Mouse (Mus musculus) adrenal gland, postnatal 10 days (tissue): ENCODE data around the gene Dgkh. TPM values are rescaled to one million over a fixed set of nuclear protein-coding genes. Genes with fewer than 3 reads are reported as not detected.
"Not testable (repeated sequence)": the region's sequence is repeated elsewhere in the genome, so short reads cannot be mapped to it uniquely, and the experiment has no call there.

Source experiments
- DNase-seq: peaks from one replicate; pipeline ENCODE4 v3.0.0; 2021; ENCODE audit warnings: mixed read lengths
- total RNA-seq, 2 experiments: library from RNA; stranded (reverse); gene quantifications; 2 replicates each; pipeline ENCODE4 v1.2.3; 2021

The Dgkh gene
- total RNA-seq, 2 experiments from 2014 or later: 9.8 to 11.9 TPM

DNA sequence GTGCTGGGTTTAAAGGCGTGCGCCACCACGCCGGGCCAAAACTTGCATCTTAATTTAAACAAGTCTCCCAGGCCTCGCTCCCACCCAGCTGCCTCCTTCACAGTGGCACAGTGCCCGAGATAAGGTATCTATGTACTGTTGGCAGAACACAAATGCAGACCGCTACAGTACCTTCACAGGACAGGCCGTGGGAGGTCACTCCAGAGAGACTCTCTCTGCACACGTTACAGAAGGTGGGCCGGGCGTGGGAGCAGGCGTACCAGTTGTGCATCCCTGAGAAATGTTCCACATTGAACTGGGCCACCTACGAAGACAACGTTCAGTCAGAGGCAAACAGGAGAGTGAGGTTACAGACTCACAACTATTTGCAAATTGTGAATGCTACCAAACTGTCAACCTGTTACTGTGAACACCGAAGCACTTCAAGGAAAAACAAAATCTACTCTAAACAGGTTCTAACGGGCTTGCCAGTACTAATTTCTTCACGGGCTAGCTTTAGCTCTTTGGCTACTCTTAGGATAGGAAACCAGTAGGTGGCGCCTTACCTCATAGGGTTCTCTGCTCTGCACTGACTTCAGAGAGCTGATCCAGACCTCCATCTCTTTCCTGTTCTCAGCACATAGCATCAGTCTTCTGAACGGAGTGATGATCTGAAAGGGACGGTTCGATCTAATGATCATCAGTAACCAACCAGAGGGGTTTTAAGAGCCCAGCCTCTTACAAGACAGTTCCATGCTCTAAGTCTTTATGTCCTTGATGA, 104.9 kb downstream of the Dgkh start:
- DNase-seq: peak; percentile 48

DNA sequence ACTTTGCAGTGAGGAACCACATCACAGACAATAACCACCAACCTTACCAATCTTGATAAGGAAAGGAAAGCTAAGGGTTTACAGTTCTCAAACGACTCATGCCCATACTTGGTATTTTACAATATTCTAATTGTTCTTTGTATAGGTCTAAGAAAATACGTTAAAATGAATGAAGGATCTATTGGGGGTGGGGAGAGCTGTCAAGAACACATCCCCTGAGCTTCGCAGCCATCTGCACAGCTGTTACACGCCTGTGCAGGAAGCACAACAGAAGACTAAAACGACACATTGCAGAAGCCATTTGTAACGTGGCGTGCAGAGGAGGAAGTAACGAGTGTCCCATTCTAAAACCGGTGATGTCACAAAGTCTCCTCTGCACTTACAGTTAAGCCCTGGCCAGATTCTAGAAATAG, 113.7 kb downstream of the Dgkh start:
- no peak for DNase-seq

DNA sequence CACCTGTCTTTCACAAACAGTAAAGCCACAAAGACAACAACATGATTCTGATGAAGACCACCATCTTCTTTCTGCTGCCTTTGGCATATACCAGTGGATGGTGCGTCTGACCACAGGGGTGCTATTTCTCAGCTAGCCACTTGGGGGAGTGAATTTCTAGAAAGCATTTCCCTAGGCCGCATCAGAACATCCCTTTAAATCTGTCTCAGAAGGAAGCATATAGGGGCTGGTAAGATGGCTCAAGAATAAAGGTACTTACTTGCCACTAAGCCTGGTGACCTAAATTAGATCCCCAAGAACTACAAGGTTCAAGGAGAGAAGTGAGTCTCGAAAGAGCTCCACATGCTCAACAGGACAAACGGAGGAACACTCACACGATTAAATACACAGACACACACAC, 119.0 kb downstream of the Dgkh start:
- DNase-seq: peak; percentile 7

DNA sequence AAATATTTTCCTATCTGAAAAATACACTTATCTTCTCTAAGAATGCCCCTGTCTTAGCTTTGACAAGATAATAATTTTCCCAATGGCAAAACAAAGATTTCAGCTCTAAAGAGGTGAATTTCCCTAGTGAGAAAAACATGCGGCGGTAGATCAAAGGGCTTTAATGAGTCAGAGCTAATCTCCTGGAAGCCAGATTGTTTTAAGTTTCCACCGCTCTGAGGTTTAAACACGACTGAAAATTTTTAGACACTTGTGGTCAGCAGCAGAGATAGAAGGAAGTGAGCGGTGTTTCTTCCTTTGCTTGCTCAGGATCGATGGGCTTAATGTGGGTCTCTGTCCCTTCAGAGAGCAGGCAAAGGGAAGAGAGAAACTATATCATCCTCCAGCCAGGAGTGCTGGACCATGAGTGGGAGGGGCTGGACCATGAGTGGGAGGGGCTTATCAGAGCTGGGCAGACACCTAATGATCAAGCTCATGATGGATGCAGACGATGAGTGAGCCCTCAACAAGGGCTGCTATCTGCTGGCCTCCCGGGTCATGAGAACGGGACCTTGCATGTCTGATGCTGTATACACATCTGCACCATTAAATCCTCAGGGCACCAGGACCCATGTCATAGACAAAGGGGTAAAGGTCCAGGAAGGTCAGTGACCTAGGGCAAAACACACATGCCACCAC, 120.3 kb downstream of the Dgkh start:
- DNase-seq: no peak

DNA sequence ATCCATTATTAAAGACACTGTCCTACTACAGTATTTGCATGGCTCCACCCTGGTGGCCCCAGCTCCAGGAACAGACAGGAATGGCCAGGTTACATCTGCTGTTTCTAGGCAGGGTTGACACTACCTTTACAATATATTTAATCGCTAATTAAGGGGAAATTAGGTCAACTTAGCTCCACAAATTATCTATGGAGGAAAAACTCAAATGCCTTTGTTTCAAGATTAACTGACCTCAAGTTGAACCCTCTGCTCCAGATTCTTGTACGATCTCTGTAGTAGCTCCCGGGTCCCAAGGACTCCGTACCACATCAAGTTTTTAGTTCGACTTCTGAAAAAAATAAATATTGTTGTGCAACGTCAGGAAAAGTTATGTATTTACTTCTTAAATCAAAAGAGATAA, 137.7 kb downstream of the Dgkh start:
- no peak for DNase-seq

- DNase-seq: no peak
These were observed 139.6 kb downstream of the Dgkh start for GRCm38 (mm10) chr14:78592965-78593364.

GRCm38 (mm10) chr14:78590335-78590734, 142.2 kb downstream of the Dgkh start:
- peak; percentile 30 for DNase-seq

DNA sequence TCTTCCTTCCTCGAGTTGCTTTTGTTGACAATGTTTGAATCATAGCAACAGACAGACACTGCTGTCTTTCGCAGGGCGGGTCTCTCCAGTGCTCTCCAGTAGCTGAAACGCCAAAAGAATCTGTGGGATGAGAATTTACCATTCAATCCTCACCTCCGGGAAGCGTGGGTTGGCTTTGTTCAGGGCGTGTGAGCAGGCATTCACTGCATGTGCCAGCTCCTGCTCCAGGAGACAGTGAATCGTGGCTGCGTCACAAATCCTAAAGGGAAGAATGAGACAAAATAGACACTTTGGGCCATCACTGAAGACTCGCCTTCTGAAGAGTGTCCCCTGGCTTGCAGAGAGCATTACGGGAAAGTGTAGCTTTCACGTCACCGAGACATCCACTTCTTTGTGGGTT, 148.4 kb downstream of the Dgkh start:
- DNase-seq: no peak

- DNase-seq: no peak
These were observed 149.4 kb downstream of the Dgkh start for GRCm38 (mm10) chr14:78583168-78583567.

DNA sequence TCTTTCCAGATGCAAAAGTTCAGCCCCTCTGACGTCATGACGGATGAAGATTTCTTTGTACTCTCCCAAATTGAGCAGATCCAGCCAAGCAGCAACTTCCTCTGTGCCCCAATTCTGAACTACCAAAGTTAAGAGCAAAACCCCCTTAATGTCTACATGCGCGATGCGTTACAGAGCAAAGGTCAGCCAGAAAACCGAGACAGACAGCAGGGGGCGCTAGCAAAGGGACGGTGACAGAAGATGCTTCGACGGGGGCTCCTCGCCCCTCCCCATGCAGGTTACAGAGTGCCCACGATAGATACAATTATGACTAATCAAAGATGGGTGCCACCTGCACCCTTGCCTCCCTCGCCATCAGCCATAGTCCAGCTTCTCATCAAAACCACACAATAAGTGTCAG, 156.7 kb downstream of the Dgkh start:
- DNase-seq: no peak

GRCm38 (mm10) chr14:78568410-78568809, 164.2 kb downstream of the Dgkh start:
- DNase-seq: no peak

DNA sequence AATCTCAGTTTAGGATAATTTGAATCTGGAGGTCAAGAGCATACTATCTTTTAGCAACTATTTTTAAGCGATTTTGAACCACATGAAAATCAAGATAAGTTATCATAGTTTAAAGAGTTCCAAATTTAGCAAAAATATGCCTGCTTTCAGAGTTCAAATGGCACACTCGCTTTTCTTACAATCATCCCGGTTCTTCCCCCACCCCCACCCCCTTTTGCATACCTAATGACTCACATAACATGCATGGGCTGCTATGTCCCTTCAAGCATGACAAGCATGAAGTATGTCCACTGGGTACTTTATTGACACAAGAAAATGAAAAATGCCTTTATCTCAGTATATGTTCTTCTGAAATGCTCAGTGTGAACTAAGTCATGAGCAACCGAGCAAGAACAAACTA, 166.1 kb downstream of the Dgkh start:
- DNase-seq: no peak

DNA sequence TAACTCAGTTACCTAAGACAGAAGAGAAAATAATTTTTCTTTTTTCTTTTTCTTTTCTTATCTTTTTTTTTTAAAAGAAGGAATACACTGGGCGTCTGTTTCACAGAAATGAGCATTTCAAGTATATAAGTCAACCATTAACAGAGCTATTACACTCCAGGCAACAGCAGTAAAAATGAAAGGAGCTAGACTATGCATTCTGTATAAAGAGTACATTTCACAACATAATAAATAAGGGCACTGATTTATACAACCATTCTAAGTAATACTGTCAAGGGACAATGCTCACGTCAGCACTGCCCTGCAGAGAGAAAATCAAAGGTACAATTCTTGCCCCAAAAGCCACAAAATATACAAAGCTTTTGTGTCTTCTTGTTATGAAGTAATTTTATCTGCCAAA, 168.3 kb downstream of the Dgkh start:
- no peak for DNase-seq

DNA sequence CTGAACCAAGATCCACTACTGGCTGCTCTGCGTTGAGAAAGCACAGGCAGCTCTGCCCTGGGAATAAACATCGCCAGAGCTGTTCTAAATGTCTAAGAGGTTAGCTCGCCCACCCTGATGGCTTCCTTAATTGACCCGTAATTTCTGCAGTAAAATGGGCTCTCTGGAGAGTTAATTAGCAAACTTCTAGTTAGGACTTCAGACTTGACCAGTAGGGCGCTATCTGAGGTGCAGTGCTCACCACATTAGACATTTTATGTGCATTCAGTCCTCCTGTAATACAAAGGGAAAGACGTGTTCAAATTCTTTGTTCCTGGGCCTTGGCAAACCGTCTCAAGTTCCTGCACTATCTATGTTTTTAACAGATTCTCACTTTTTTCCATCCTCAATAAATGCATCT, 169.4 kb downstream of the Dgkh start:
- no peak for DNase-seq

GRCm38 (mm10) chr14:78562121-78562520, 170.5 kb downstream of the Dgkh start:
- no peak for DNase-seq

DNA sequence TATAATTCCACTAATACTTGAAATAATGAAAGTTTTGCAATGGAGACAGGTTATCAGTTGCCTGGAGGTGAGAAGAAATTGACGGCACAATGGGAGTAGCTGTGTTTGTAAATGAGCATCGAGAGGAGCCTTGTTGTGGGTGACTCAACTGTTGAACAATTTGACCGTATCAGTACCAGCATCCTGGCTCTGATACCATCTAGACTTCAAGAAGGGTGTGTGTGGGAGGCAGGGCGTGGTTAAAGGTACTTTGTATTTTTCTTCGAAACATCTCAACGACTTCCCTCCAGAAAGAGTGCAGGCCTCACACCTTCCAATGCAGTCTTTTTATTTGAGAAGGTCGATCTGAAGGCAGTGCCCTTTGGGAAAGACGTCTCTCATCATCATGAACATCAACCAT, 173.5 kb downstream of the Dgkh start:
- DNase-seq: no peak

DNA sequence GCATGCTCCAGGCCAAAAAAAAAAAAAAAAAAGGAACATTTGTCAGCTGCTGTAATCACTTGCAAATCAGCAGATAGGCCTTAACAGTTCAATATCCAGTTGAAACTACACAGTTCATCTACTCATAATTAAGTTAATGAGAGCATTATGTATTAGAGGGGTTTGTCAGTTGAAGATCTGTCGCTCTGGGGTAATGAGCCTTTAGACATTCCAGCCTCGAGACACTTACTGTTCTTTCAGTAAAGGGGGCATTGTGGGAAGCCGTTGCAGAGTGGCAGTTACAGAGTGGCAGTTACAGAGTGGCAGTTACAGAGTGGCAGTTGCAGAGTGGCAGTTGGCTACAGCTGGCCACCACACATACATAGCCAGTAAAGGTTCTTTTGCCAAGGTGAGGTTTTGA, 177.7 kb downstream of the Dgkh start:
- not testable (repeated sequence) for DNase-seq

GRCm38 (mm10) chr14:78553661-78554060, 178.9 kb downstream of the Dgkh start:
- no peak for DNase-seq

DNA sequence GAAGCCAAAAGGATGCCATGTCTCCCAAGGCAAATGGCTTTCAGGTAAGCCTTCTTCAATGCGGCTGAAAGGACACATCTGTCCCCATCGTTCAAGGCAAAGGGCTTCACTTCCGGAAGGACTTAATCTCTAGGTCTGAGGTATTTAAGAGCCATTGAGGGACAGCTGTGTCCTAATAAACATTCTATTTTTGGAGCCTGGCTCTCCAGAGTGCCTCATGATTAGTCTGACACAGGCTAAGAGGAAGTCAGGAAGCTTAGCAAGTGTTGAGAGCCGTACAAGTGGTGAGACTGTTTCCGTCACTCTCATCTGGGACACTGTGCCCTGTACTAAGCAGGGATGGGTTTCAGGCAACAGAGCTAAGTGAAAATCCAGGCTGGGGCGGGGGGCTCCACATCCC, 183.8 kb downstream of the Dgkh start:
- DNase-seq: no peak

DNA sequence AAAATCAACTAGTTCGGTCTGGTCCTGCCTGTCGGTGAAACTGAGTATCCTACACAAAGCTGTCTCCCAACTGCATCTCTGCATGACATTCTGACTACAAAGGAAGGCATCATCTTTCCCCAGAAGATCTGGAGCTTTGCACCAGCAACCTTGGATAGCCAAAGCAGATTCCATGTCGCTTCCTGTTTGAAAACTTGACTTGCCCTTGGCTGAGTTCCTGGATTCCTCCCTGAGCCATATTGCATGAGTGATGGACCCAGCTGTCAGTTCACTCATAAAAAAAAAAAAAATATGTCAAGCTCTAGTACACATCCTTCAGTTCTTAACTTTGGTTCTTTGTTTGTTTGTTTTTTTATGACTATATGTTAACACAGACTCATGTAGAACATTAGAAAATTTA, 191.3 kb downstream of the Dgkh start:
- DNase-seq: peak; percentile 35

GRCm38 (mm10) chr14:78539821-78540220, 192.8 kb downstream of the Dgkh start:
- DNase-seq: no peak

DNA sequence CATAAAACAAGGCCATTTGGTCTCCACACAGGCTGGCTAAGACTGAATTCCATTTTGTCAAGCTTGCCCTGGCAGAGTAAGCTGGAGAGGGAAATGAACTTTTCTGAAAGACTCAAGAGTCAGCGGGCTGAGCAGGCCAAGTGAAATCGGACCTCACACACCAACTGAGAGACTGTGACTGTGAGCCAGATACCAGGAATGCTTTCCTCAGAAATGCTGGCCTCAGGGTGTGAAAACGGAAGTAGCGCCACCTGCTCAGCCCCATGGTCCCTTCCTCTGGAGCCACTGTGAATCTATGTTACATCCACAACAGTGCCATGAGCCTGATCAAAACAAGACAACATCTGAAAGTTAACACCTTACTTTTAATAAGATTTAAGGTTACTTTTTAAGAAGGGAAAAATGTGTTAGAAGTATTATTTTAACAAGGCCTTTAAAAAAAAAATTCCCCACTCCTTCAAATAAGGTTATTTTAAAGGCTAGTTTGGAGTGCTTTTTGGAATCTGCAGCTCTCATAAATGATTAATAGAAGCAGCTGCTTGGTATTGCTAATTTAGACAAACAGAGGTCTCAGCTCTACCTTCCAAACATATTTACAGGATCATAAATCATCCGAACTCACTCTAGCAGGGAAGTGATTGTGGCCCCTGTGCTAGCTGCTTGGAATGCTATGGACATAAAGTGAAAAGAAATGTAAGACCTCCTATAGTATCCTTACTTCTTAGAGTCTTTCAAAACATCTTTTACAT, 193.8 kb downstream of the Dgkh start:
- no peak for DNase-seq

GRCm38 (mm10) chr14:78537551-78537950, 195.0 kb downstream of the Dgkh start:
- DNase-seq: no peak
